Mouse (Mus musculus): ENCODE measurements at regions not wholly inside any gene's neighbourhood (a gene's known extent, or its start where the extent isn't known, plus 50 kb on each side); places are given as distances from the start of the nearest gene placed in this dataset.

DNA sequence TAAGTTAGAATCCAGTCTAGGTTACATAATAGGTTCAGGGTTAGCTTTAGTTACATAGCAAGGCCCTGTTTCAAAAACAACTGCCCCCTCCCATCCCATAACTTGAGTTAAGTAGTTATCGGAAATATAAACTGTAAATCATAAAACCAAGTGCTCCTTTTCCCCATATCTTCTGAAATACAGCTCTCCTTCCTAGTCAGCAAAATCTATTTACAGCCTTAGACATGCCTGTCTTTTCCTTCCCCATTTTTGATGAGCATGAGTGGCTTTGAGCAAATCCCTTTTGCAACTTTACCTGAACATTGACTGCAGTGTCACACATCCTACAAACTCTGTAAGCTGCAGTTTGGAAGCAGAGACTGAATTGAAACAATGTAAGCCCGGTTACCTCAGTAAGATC lies 156.4 kb upstream of the Zfand5 start:
- WGBS = 92% methylated on average over 2 of the region's 2 CpGs
- DNase-seq = no peak
- Histone ChIP-seq H3K4me1 (ENCODE audit: control insufficient read depth, insufficient read depth, low read length) (no peaks in the 10 kb centered on the region), H3K27ac (no peak overlapping the region), H3K36me3 (ENCODE audit: control insufficient read depth, insufficient read depth, low read length) (no peaks in the 10 kb centered on the region), H3K27me3 (ENCODE audit: control insufficient read depth, insufficient read depth, low read length) (no peaks in the 10 kb centered on the region), H3K9ac (ENCODE audit: low read depth, low read length) (no peak overlapping the region), H3K4me3 (no peak overlapping the region), H3K79me2 (replicated peaks; ENCODE audit: control insufficient read depth, insufficient read depth, low read length) (no peaks in the 10 kb centered on the region)
- intact Hi-C loops (cut with DNase I) = no loop called here
- TF ChIP-seq POLR2A (IDR thresholded peaks at IDR 0.05; ENCODE audit: insufficient read depth, low read depth, low read length) = no peak
- TF ChIP-seq CTCF (IDR thresholded peaks at IDR 0.05) = no peak
- TF ChIP-seq EP300 (IDR thresholded peaks at IDR 0.05; ENCODE audit: insufficient read depth, low read depth, low read length) = no peak

GRCm38 (mm10) chr19:21111836-21112235 lies 157.8 kb upstream of the Tmc1 start:
- Histone ChIP-seq H3K79me2 (replicated peaks; ENCODE audit: control insufficient read depth, insufficient read depth, low read length) (no peaks in the 10 kb centered on the region), H3K27ac (no peak overlapping the region), H3K36me3 (ENCODE audit: control insufficient read depth, insufficient read depth, low read length) (no peaks in the 10 kb centered on the region), H3K27me3 (ENCODE audit: control insufficient read depth, insufficient read depth, low read length) (no peaks in the 10 kb centered on the region), H3K4me1 (ENCODE audit: control insufficient read depth, insufficient read depth, low read length) (peaks cover under 1% of the 10 kb centered on the region), H3K9ac (ENCODE audit: low read depth, low read length) (no peak overlapping the region), H3K4me3 (no peak overlapping the region)
- no peak for DNase-seq
- WGBS = 81% methylated on average over 5 of the region's 5 CpGs
- intact Hi-C loops (cut with DNase I) = no loop called here
- TF ChIP-seq EP300 (IDR thresholded peaks at IDR 0.05; ENCODE audit: insufficient read depth, low read depth, low read length) (no peak), POLR2A (IDR thresholded peaks at IDR 0.05; ENCODE audit: insufficient read depth, low read depth, low read length) (no peak), CTCF (IDR thresholded peaks at IDR 0.05) (no peak)

GRCm38 (mm10) chr19:21108311-21108710 lies 154.3 kb upstream of the Tmc1 start:
- Histone ChIP-seq H3K79me2 (replicated peaks; ENCODE audit: control insufficient read depth, insufficient read depth, low read length) (no peaks in the 10 kb centered on the region), H3K4me1 (ENCODE audit: control insufficient read depth, insufficient read depth, low read length) (peaks cover 6% of the 10 kb centered on the region), H3K27ac (no peak overlapping the region), H3K9ac (ENCODE audit: low read depth, low read length) (no peak overlapping the region), H3K36me3 (ENCODE audit: control insufficient read depth, insufficient read depth, low read length) (no peaks in the 10 kb centered on the region), H3K4me3 (no peak overlapping the region), H3K27me3 (ENCODE audit: control insufficient read depth, insufficient read depth, low read length) (no peaks in the 10 kb centered on the region)
- DNase-seq = no peak
- TF ChIP-seq EP300 (IDR thresholded peaks at IDR 0.05; ENCODE audit: insufficient read depth, low read depth, low read length) = no peak
- TF ChIP-seq CTCF (IDR thresholded peaks at IDR 0.05) = no peak
- TF ChIP-seq POLR2A (IDR thresholded peaks at IDR 0.05; ENCODE audit: insufficient read depth, low read depth, low read length) = no peak
- intact Hi-C loops (cut with DNase I) = loop anchor here (5.0 kb wide), 2 partner anchors 56 to 71 kb away; no protein-coding TSS in a partner anchor
- 60% methylated on average over 2 of the region's 2 CpGs for WGBS

GRCm38 (mm10) chr19:21107741-21108140 lies 153.7 kb upstream of the Tmc1 start:
- intact Hi-C loops (cut with DNase I) = loop anchor here (5.0 kb wide), 2 partner anchors 55 to 70 kb away; no protein-coding TSS in a partner anchor
- H3K4me1 ChIP-seq (ENCODE audit: control insufficient read depth, insufficient read depth, low read length) = peaks cover 6% of the 10 kb centered on the region
- no peak overlapping the region for H3K4me3 ChIP-seq
- no peak for DNase-seq
- H3K27ac ChIP-seq = no peak overlapping the region
- no peaks in the 10 kb centered on the region for H3K27me3 ChIP-seq (ENCODE audit: control insufficient read depth, insufficient read depth, low read length)
- no peaks in the 10 kb centered on the region for H3K79me2 ChIP-seq (replicated peaks; ENCODE audit: control insufficient read depth, insufficient read depth, low read length)
- no peak for TF ChIP-seq EP300 (IDR thresholded peaks at IDR 0.05; ENCODE audit: insufficient read depth, low read depth, low read length)
- TF ChIP-seq POLR2A (IDR thresholded peaks at IDR 0.05; ENCODE audit: insufficient read depth, low read depth, low read length) = no peak
- TF ChIP-seq CTCF (IDR thresholded peaks at IDR 0.05) = no peak
- H3K9ac ChIP-seq (ENCODE audit: low read depth, low read length) = no peak overlapping the region
- H3K36me3 ChIP-seq (ENCODE audit: control insufficient read depth, insufficient read depth, low read length) = no peaks in the 10 kb centered on the region
- WGBS = 55% methylated on average over 3 of the region's 3 CpGs

DNA sequence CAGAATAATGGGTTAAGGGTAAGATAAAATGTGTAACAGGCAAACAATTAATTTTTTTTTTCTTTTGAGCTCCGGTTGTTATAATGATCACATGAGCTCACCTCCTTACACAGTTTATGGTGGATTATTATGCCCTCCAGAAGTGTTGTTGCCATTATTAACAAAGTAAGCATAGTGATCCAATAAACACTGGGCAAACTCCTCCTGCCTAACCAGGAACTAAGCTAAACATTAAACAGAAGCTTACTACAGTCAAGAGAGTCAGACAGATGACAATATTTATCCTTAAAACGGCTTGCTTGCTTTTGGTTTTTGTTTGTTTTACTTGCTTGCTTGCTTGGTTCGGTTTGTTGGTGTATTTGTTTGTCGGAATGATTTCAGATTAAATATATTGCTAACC lies 153.3 kb upstream of the Tmc1 start:
- H3K79me2 ChIP-seq (replicated peaks; ENCODE audit: control insufficient read depth, insufficient read depth, low read length) = no peaks in the 10 kb centered on the region
- no peaks in the 10 kb centered on the region for H3K27me3 ChIP-seq (ENCODE audit: control insufficient read depth, insufficient read depth, low read length)
- no peak overlapping the region for H3K4me3 ChIP-seq
- H3K9ac ChIP-seq (ENCODE audit: low read depth, low read length) = no peak overlapping the region
- TF ChIP-seq CTCF (IDR thresholded peaks at IDR 0.05) (no peak), EP300 (IDR thresholded peaks at IDR 0.05; ENCODE audit: insufficient read depth, low read depth, low read length) (no peak), POLR2A (IDR thresholded peaks at IDR 0.05; ENCODE audit: insufficient read depth, low read depth, low read length) (no peak)
- no peak overlapping the region for H3K27ac ChIP-seq
- WGBS = 80% methylated on average over 4 of the region's 4 CpGs
- DNase-seq = no peak
- H3K4me1 ChIP-seq (ENCODE audit: control insufficient read depth, insufficient read depth, low read length) = peaks cover 6% of the 10 kb centered on the region
- no peaks in the 10 kb centered on the region for H3K36me3 ChIP-seq (ENCODE audit: control insufficient read depth, insufficient read depth, low read length)
- intact Hi-C loops (cut with DNase I) = loop anchor here (5.0 kb wide), 2 partner anchors 55 to 70 kb away; no protein-coding TSS in a partner anchor

GRCm38 (mm10) chr19:21106766-21107165 lies 152.8 kb upstream of the Tmc1 start:
- DNase-seq = peak in 1 of 2 experiments; percentile 9
- TF ChIP-seq POLR2A (IDR thresholded peaks at IDR 0.05; ENCODE audit: insufficient read depth, low read depth, low read length) = no peak
- TF ChIP-seq EP300 (IDR thresholded peaks at IDR 0.05; ENCODE audit: insufficient read depth, low read depth, low read length) = no peak
- no peak for TF ChIP-seq CTCF (IDR thresholded peaks at IDR 0.05)
- 70% methylated on average over 10 of the region's 10 CpGs for WGBS
- no peaks in the 10 kb centered on the region for H3K27me3 ChIP-seq (ENCODE audit: control insufficient read depth, insufficient read depth, low read length)
- no peaks in the 10 kb centered on the region for H3K36me3 ChIP-seq (ENCODE audit: control insufficient read depth, insufficient read depth, low read length)
- intact Hi-C loops (cut with DNase I) = loop anchor here (5.0 kb wide), 2 partner anchors 54 to 69 kb away; no protein-coding TSS in a partner anchor
- H3K27ac ChIP-seq = peak overlapping the region; percentile 36
- no peak overlapping the region for H3K4me3 ChIP-seq
- H3K79me2 ChIP-seq (replicated peaks; ENCODE audit: control insufficient read depth, insufficient read depth, low read length) = no peaks in the 10 kb centered on the region
- no peak overlapping the region for H3K9ac ChIP-seq (ENCODE audit: low read depth, low read length)
- H3K4me1 ChIP-seq (ENCODE audit: control insufficient read depth, insufficient read depth, low read length) = peaks cover 6% of the 10 kb centered on the region

All from heart, adult 2 months (tissue).